Mouse (Mus musculus): Measurements from ENCODE around the gene Slc16a2.
"Not testable (repeated sequence)": the region's sequence is repeated elsewhere in the genome, so short reads cannot be mapped to it uniquely, and the experiment has no call there.

The Slc16a2 gene

DNA sequence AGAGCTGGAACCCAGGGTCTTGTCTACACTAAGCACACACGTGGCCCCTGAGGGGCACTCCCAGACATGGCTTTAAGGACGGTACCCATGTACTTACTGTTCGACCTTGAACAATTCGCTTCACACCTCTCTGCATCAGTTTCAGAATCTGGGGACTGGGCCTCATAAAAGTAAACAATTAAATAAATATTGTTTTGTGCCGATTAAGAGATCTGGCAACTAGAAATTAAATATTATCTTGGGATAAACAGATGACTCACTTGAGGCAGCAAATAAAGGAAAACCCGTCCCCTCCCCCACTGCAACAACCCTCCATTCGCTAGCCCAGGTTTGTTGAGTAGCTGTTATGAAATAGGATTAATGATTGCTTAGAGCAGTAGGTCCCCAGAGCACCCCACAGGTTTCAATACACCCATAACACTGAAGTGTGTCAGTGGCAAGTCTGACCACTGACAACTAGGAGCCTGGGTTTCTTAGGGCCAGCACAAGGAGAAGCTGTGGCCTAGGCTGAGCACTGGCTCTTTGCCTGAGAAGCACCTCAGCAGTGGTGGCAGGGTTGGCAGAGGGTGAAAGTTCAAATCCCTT, 87.7 kb downstream of the Slc16a2 start:
- no peak for DNase-seq (ENCODE audit: low read depth, low spot score)

DNA sequence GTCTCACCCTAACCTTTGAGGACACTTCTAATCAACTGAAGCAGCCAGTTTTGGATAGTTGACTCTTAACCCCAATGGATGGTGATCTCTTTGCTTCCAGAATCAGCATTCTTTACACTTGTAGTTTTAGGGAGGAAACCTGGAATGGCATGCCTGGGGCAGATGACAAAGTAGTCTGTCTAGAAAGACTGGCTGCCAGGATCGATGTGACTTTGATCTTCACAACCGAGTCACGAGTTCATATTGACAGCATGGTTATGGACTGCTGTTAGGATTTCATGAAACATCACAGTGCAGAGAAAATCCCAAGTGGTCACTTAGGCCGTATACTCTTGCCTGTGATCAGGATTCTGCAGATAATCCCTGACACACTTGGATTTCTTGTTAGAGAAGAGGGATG, 88.7 kb downstream of the Slc16a2 start:
- DNase-seq (ENCODE audit: low read depth, low spot score): no peak

DNA sequence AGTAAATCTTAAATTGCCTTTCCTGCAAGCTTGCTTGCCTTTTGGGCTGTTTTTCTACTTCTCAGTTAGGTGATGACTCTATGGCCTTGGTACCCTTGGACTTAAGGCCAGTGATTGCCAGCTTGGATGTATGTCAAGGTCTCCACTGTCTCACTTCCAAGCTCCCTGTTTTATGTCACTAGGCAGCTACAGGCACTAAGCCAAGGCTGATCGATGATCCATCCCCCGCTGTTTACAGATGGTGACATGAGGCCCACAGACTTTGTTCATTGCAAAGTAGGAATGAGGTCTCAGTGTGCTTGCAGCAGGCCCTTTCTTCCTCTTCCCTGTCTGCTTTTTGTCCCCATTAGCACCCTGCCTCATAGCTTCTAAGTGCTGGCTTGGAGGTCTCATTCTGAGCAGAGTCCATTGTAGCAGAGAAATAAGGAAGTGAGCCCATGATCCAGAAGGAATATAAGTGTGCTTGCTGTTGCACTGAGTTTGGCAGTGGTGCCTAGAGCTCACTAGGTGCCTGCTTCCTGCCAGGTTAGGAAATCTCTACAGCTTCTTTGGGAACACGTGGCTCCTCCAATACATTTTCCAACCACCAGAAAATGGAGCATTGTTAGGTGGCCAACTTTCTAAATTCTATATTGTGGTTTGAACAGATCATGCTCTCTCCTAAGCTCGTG, 89.6 kb downstream of the Slc16a2 start:
- no peak for DNase-seq (ENCODE audit: low read depth, low spot score)

DNA sequence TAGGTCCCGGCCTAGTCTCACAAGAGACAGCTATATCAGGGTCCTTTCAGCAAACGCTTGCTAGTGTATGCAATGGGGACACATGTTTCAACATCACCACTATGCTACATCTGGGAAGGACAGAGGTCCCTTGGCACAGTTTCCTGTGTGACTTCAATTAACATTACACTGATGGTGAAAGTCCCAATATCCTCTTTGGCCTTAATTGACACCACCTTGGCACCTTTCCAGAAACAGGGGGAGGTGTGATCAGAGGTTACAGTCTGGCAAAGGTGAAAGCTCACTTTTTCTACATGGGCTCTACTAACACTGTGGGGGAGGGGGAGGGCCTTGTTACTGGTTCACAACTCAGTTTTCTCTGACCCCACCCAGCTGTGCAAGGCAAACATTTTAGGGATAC, 99.3 kb downstream of the Slc16a2 start:
- DNase-seq (ENCODE audit: low read depth, low spot score): no peak

DNA sequence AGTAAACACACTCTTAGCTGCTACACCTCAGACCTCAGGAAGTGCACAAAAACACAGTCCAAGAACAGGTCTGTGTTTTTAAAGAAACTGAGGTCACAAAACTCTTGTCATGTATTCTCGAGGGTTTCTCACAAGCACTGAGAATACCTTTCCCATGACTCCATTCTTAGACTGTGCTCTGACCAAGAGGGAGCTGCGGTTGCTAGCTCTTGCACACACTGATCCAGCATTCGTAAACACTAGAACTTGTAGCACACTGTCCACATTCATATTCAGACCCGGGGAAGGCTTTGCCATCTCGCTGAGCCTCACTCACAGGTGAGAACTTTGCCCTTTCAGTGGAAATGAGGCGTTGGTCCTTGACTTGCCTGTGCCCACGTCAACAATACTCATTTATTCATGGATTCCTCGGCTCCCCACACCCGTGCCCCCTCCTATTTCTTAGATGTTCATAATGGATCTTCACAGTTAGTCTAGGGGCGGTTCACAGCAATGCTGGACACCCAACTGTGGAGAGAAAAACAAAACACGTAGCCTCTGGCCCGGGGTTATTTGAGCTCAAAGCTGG, 102.1 kb downstream of the Slc16a2 start:
- DNase-seq (ENCODE audit: low read depth, low spot score): no peak

DNA sequence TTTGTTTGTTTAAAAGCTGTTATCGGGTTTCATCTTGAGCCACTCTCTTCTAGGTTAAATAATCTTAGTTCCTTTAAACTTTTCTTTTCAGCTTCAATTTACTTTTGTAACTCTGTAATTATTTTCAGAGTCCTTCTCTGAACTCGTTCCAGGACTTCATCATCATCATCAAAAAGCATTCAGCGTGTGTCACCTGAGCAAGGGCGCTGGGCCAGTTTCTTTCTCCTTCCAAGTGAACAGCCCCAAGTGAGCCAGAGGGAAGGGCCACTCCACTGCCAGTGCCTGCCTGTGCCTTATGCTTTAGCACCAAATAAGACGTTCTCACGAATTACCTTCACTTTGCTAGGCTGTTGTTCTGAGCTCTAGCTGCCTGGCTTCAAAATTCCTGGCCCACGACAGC, 108.9 kb downstream of the Slc16a2 start:
- DNase-seq (ENCODE audit: low read depth, low spot score): no peak

DNA sequence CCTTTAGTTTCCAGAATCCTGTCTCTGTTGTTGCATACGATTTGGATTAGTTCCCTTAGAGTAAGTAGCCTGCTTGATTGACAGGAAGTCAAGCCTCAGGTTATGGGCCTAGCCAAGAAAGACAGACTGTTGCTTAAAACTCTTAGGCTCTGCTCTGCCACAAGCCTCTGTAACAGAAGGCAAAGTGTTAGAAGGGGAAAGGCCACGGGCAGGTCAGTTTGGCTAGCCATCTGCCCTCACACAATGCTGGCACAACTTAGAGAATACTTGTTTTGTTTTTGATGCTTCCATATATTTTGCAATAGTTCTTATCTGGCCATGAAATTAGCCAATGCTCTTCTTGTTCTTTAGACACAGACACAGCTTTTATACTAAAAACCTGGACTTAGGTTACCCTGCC, 112.1 kb downstream of the Slc16a2 start:
- DNase-seq (ENCODE audit: low read depth, low spot score): no peak

DNA sequence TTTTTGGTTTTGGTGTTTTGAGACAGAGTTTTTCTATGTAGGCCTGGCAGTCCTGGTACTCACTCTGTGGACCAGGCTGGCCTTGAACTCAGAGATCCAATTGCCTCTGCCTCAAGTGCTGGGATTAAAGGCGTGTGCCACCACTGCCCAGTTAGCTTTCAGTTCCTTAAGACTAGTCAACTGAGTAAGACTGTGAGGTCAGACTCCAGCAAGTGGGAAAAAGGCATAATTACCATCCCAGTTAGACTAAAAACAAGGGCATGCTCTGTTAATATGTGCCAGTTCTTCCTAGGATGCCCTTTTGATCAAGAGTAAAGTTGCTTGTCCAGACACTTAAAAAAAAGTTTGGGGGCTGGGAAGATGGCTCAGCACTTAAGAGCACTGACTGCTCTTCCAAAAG, 113.2 kb downstream of the Slc16a2 start:
- no peak for DNase-seq (ENCODE audit: low read depth, low spot score)

DNA sequence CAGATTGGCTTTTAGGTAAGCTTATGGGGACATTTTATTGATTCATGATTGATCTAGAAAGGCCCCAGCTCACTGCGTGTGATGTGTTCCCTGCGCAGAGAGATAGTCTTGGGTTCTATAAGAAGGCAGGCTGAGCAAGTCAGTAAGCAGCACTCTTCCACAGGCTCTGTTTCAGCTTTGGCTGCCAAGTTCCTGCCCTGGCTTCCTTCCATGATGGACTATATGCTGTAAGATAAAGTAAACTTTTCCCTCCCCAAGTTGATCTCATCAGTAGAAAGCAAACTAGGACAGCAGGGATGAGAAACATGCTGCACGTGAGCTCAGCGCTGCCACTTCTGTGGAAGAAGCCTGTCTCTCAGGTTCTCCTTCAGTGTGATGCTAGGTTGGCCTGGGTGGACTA, 117.2 kb downstream of the Slc16a2 start:
- DNase-seq (ENCODE audit: low read depth, low spot score): no peak

DNA sequence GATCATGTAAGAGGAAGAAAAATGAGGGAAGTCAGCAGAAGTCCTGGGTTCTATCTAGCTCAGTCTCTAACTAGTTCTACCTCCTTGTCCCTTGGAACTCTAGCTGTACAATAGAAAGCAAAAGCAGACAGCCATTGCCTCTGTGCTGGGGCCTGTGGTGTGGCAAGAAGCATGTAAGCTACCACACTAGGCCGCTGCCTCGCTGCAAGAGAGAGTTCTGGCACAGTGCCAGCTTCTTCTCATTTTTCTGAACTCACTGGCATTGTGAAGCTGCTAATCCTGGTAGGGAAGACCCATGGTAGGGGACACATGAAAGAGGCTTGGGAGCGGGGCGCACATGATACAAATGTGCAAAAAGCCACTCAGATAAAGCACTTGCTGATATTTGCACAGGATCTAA, 117.8 kb downstream of the Slc16a2 start:
- no peak for DNase-seq (ENCODE audit: low read depth, low spot score)

DNA sequence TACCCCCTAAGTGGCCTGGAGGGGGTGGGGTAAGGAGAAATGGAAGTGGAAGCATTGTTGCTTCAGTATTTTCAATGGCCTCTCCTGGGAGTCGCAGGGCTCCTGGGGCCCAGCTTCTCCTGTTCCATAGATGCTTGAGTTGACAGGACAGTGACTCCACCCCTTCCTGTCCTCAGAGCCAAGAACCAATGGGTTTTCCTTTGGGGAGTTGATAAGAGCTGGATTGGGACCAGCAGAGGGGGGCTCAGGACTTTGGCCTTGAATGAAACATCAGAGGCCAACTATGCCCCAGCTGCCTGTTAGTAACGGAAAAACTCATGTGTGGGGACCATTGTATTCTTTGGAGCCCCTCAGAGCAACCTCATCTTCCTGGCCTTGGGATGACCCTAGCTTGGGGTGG, 124.0 kb downstream of the Slc16a2 start:
- DNase-seq (ENCODE audit: low read depth, low spot score): no peak

DNA sequence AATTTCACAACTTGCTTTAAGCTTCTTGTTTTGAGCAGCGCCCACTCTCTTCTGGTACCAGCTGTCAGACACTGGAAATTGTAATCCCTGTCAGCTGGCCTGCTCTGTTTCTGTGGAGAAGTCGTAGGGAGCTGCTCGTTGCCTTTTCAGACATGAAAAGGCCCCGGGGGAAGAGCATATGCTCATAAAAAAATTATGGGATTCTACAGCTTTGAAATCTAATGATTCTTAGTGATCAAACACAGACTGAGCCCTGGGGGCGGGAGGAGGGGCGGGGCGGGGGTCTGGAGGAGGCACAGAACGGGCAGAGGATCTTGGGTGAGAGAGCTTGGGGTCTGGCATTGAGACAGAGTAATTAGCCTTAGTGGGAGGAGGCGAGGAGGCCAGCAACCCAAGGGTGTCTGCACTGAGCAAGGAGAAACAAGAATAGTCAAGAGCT, 125.7 kb downstream of the Slc16a2 start:
- DNase-seq (ENCODE audit: low read depth, low spot score): no peak

DNA sequence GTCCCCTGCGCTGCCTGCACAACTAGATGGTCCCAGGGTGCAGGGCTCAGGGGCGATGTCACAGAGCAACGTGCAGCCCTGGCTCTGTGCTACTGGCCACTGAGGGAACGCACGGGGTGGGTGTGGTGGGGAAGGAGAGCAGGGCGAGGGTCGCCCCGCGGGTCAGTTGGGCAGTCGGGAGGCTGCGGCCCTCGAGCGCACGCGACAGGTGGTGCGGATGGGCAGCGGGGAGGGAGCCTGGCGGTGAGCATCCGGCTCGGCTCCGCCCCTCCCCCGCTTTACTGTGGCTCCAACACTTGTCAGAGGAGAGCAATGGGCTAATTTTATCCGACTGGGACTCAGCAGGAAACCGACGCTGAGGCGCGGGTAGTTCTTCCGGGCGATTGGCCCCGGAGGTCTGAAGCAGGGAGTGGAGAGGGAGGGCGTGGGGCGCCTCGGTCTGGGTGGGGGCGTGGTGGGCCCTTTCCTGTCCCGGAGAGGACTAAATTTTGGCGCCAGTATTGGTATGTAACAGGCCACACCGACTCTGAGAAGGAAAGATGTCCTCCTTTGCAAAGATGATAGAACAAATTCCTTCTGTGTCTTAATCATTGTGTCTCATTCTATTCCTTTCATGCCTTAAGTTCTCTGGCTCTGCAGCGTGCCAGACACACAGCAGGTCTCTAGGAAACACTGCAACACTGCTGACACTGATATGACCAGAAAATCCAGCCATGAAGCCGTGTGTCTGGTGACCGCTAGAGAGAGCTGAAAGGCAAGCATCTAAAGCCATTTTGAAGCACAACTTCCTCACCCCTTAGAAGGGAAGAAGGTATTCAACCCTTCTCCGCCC, 126.4 kb downstream of the Slc16a2 start:
- no peak for DNase-seq (ENCODE audit: low read depth, low spot score)

DNA sequence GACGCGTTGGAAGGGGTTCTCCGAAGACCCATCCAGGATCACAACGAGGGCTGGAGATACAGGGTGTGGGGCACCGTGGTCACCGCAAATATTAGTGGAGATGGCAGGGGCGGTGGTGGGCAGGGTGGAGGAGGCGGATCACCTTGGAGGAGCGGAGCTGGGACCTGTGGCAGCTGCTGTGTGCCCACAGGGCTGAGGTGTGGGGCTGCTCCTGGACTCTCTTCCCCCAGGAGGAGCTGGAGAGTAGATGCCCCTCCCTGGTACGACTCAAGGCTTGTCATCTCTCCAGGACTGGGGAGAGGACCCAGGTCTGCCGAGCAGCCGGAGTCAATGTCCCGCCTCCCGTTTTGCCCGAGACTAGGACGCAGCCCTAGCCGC, 127.0 kb downstream of the Slc16a2 start:
- DNase-seq (ENCODE audit: low read depth, low spot score): no peak

DNA sequence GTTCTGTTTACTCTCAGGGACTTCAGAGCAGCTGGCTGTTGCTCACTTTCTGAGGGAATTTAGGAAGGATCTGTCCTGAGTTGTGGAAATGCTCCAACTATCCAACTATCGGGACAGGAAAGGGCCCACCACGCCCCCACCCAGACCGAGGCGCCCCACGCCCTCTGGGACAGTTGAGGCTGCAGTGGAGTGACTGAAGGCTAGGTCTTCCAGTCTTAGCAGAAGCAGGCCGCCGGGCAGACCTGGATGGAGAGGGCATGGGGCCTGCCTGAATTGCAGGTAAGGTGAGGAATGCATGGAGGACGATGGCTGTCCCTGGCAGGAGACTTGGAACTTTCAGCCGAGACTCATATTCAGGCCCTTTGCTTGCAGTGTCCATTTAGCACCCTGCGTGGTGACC, 127.4 kb downstream of the Slc16a2 start:
- no peak for DNase-seq (ENCODE audit: low read depth, low spot score)

DNA sequence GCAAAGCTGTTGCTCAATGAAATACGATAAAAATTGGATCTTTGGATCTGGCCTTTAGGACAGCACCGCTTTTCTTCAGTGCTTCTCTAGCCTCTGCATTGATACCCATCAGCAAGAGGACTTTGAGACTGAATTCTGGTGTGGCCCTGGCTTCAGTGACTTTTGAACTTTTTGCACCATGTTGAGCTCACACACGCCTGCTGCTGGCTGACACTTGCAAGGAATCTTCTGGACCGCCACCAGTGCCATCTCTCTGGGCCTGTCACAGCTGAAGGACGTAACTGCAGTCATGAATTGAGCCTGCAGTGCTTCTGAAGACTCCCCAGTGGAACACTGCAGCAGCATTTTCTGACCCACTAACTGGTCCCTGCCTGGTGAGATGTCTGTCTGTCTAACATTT, 128.9 kb downstream of the Slc16a2 start:
- no peak for DNase-seq (ENCODE audit: low read depth, low spot score)

DNA sequence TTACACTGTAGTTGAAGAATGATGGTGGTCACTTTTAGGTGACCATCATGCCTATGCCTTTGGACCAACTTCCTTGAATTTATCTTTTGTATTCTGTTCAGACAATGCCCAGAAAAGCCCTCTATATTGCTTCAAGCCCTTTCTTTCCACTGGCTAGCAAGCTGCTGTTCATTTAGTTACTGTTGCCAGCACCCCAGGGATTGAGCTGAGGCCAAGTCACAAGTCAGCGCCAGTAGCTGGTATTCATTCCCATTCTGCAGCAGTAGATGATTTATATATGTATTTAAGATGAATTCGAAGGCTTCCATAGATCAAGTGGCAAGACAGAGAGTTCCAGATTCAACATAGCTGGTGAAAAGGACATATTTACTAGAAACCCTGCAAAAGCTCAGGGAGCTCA, 133.2 kb downstream of the Slc16a2 start:
- no peak for DNase-seq (ENCODE audit: low read depth, low spot score)

DNA sequence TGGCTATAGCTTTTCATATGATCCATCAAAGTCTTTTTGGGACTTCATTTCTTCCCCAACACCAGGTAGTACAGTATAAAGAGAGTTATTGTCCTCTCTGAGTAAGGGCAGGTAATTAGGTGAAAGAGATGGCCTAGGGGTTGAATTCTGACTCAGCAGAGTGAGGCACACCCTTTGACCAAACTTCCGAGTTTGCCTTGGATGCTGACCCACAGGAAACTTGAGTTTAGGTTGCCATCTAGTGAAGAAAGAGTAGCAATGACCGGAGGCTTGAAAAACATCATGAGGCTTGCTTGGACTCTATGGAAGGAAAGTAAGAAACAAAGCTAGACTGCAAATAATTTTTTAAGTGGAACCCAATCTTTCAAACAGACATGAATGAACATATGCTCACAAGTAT, 147.1 kb downstream of the Slc16a2 start:
- no peak for DNase-seq (ENCODE audit: low read depth, low spot score)

DNA sequence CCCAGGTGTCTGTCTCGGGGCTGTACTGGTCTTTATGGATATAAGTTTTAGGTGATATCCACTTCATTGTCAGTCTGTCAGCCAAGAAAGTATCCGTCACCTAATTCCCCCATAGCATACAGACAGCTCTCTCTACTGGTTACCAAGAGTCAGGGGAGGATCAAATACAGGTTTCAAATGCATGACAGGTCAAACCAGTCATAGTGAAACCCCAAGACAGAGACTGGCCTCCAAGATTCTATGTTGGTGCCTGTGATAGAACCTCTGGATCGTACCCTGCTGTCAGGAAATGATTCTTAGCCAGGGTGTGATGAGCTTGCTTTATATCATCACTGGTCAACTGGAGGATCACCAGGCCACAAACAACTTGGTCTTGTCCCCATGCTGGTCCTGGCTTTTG, 148.0 kb downstream of the Slc16a2 start:
- no peak for DNase-seq (ENCODE audit: low read depth, low spot score)

DNA sequence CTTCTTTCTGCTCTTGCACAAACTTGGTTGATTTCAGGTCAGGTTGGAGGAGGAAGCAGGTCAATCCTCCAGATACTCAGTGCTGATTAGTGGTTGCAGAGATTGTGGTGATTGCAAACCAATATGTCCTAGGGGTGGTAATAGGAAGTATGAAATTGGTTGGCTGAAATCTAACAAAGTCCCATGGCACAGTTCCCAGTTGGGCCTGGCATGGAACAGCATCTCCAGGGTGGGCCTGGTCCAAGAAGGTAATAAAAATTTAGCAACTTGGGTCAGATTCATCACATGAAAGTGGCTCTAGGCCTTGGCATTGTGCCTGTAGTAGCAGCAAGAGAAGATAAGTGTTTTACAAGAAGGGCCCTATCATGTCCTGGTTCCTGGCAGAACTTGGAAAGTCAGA, 151.5 kb downstream of the Slc16a2 start:
- no peak for DNase-seq (ENCODE audit: low read depth, low spot score)

DNA sequence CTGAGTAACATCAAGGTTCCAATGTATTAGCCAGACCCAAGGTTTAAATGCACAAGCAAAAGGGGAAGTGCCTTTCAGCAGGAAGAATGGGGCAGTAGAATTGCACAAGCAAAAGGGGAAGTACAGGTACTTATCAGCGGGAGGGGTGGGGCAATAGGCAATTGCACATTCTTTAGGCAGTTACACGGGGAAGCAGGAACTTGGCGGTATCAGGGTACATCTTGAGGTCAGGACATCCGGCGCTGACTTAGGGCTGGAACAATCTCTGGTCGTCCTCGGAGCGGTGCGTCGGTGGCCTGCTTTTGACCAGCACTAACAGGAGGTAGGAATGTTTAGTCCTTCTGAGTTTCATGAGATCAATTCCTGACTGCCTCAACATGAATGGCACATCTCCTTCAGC, 157.3 kb downstream of the Slc16a2 start:
- not testable (repeated sequence) for DNase-seq (ENCODE audit: low read depth, low spot score)

DNA sequence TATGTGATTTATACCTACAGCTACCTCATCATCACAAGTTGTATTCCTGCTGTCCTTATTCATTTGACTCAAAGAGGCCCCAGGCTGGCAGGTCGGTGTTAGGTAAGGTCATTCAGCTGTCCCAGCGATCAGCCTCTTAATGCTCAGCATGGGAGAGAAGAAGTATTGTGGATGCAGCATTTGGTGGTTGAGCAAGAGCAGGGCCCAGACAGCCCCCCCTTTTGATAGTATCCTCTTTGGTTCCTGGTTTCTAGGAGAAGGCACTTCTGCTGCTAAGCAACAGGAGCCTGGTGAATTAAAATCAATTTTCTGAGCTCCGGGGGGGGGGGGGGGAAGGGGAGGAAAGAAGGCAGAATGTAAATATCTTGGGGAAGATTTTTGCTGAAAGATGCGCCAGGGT, 162.8 kb downstream of the Slc16a2 start:
- no peak for DNase-seq (ENCODE audit: low read depth, low spot score)

DNA sequence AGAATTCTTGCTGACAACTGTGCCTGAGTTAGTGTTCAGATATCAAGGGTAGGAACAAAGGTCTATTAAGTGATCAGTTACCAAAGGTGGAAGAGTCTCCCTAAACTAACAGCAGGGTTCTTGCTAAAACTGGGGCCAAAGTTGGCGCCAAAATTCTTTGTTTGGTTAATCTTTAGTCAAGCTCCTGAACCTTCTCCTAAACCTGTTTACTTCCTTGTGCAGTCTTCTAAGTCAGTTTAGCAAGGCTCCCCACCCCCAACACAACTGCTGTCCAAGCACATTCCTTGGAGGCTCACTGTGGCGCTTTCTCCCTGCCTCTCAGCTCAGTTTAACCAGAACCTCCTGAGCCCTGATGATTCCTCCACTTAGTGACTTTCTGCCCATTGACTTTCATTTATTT, 168.8 kb downstream of the Slc16a2 start:
- no peak for DNase-seq (ENCODE audit: low read depth, low spot score)
